Mouse (Mus musculus) left cerebral cortex, postnatal 14 days (tissue): ENCODE data around the gene Acbd6. TPM values are rescaled to one million over a fixed set of nuclear protein-coding genes. Genes with fewer than 3 reads are reported as not detected.

Source experiments
- DNase-seq, 2 experiments: peaks; one replicate each; pipeline ENCODE4 v3.0.0; 2021 to 2022; ENCODE audit warnings: low spot score in 2 of 2, mixed read lengths in 1 of 2
- intact Hi-C: fragments of 180-260 bp; cut with DNase I; formaldehyde crosslinking; loops from one replicate; pipeline ENCODE4 v1.15.1; 2025
- long read RNA-seq, 2 experiments: library from polyadenylated mRNA; stranded (forward); transcript quantifications; one replicate each; pipeline ENCODE4 v2.0.0; 2021
- total RNA-seq, 2 experiments: library from RNA; stranded (reverse); gene quantifications; 2 replicates each; pipeline ENCODE4 v1.2.3; 2021

The Acbd6 gene
- total RNA-seq = 100 to 1,000 TPM in 1 of 2 experiments, 10 to 100 TPM in 1; 97.5 to 105 TPM
- long read RNA-seq, experiment 1, full-length matches to known transcripts = 56 of 63 reads
- long read RNA-seq, experiment 1, partial matches to known transcripts = 1 of 63 reads
- long read RNA-seq, experiment 1, other reads (novel, unspliced or antisense) = 6 of 63 reads
- long read RNA-seq, experiment 2, full-length matches to known transcripts = 38 of 41 reads
- long read RNA-seq, experiment 2, partial matches to known transcripts = 2 of 41 reads
- long read RNA-seq, experiment 2, other reads (novel, unspliced or antisense) = 1 of 41 reads

DNA sequence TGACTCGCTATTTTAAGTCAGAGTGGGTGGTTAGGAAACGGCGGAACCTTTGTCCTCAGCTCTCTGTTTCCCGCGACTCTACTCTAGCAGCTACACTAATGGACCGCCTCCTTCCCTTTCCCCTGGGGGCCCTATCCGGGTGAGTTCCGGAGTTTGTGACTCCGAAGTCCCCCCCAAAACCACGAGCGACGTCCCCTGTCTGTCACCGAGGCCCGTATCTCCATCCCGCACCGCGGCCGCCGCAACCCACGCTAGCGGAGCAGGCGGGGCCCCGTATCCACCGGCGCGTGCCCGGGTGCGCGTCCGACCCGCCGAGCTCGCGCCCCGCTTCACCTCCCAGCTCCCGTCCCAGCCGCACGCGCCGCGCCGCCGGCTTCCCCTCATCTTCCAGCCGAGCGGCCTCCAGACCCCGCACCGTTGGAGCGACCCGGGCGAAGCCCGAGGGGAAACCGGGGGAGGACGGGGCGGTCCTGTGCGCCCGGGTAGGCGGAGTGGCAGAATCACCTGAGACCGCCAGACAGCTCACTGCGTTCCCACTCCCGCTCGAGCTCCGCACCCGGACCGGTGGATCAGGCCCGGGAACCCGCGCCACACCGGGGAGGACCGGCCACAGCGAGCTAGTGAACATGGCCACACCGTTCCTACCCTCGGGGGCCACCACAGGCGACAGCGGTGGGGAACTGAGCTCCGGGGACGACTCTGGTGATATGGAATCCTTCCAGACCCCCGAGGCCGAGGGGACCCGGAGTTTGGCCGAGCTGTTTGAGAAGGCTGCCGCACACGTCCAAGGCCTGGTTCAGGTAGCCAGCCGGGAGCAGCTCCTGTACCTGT, at the start of gene Acbd6:
Gene Acbd6, plus strand, starts transcription at position 109 of the 831 bp plus-strand sequence.
- DNase-seq = peak; percentile 82 to 88
- intact Hi-C loops = no loop called here

DNA sequence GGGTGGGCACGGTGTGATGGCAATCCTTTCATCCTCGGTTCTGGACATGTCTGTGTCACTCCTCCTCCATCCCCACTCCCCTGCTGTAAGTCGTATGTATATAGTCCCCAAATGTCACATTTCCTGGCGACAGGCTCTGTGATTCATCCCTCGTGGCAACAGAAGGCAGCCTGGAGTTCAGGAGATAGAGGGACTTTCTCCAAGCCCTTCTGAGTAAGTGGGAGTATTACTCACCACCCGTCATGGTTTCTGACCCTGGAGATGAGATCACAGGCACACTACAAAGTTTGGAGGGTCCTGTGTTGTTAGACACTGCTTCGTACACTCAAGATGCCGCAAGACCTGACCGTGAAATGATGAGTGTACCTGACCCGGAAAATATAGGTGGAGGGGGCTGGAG, 47.7 kb upstream of the Acbd6 start:
- DNase-seq = no peak
- intact Hi-C loops = no loop called here

DNA sequence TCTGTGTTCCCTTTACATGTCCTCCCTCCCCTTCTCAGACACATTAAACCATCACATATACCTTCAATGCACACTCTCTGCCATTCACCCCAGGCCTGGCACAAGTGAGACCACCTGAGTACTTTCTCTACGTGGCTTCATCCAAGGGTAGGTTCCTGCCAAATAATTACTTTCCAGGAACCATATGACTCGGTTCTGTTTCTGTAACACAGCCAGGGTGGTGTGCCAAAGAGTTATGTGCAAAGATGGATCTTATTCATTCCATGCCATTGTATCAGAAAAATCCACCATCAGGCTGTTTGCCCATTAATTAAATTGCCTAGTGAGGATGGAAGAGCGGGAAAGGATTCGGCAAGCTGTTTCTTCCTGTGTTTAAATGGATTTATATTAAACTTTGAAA, 42.1 kb upstream of the Acbd6 start:
- no peak for DNase-seq
- intact Hi-C loops = loop anchor here (5.0 kb wide), 1 partner anchor 224 kb away; no protein-coding TSS in a partner anchor

DNA sequence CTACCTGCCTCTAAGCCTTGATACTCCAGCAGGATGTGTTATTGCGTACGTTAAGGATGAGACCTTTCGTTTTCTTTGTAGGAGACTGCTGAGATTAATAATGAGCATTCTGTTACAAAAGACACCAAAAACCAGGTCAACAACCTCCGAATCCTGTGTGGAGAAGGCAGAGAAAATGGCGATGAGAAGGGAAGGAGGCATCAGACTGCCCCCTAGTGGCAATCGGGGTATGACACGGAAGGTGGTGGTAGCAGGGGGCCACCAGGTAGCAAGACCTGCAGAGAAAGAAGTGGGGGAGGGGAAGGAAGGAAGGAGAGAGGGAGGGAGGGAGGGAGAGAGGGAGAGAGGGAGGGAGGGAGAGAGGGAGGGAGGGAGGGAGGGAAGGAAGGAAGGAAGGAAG, 41.3 kb upstream of the Acbd6 start:
- intact Hi-C loops = loop anchor here (5.0 kb wide), 1 partner anchor 224 kb away; no protein-coding TSS in a partner anchor
- peak; percentile 56 to 64 for DNase-seq

DNA sequence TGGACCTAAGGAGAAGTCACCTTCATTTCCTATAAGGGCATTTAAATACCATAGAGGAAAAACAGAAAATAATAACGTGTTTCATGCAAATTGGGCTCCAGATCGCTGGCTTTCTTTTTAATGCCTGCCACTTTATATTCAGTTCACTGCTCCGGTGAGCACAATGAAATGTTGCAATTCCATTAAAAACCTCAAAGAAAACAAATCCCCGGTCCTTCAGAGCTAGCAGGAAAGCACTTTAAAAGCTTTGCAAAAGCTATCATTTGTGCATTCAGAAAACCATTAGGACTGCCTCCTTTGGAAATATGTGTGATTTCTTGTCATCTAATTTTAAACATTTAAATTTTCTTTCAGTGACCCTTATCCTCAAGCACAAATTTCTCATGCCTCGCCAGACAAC, 40.9 kb upstream of the Acbd6 start:
- intact Hi-C loops = loop anchor here (5.0 kb wide), 1 partner anchor 225 kb away; no protein-coding TSS in a partner anchor
- DNase-seq = no peak

DNA sequence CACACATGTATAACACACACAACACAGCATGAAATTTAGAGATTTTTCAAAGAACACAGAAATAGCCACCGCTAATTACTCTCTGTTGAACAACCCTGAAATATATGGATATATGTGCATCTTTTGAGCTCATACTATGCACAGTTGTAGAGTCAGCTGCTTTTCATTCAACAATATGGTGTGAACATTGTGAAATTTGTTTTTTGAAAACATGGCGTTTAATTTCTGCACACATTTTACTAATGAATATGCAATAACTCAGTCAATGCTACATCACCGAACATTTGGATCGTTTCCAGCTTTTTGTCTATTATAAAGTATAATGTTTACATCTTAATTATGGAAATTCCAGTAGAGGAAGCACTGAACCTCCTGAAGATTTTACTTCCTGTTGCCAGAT, 37.6 kb upstream of the Acbd6 start:
- intact Hi-C loops = no loop called here

DNA sequence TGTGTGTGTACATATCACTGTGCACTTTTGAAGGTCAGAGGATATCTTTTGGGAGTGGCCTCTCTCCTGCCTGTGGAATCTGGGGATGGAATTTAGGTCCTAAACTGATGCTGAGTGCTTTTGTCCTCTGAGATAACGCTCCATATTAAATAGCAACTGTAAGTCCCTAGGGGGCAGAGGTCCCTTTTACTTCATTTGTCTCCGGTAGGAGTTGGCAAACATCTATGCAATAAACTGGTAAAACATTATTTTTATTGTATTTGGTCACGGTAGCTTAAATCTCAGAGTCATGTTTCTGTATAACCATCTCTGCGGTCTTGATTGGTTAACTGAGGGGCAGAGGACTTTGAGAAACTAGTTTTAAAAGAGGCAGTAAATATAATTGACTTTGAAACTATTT, 35.4 kb upstream of the Acbd6 start:
- no peak for DNase-seq
- intact Hi-C loops = no loop called here

More for the DNA sequence above, 37.6 kb upstream of the Acbd6 start:
- no peak for DNase-seq

DNA sequence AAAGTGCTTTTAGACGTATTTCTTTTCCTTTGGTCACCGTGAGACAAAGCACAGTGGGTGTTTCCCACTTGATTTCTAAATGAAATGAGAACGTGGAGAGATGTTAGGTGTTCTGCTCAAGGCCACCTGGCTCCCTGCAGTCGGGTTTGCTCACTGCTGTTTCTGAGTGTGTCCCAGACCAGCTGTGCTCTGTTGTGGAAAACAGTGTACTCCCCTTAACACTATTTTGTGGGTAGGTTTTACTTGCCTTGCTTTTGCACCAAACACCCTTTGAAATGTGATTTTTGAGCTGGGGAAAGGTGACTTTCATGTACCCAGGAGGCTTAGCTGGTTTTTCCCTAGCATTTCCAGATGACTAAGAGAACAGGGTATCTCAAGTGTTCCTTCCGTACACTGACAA, 31.7 kb upstream of the Acbd6 start:
- intact Hi-C loops = no loop called here
- DNase-seq = no peak

DNA sequence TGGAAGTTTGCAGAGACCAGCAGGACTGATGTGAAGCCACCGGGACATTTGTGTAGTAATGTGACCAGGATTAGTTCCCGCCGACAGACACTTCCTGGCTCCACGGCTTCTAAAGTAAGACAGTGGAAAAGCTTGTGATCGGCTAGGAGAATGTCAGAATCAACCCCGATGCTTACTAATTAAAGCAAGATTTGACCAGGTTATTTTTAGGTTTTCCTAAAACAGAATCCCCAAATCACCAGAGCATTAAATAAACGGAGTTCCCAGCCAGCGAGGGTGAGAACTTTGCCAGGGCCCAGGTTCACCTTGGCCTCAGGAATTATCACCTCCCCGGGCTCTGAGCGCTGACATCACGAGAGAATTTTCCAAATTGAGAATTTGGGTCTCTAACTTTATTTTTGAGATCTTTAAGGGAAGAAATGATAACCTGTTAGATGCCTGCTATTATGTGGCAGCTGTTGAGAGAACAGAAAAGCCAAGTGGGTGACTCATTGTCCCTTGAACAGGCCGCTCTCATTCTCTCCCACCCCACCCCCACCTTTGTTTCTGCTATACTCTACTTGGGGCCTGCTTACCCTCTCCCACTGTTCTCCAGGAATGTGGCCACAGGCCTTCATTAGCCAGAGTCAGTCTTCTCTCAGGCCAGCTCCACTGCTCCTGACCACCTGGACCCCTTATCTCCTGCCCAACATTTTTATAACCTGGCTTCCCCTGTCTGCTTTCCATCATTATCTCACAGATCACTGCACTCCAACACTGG, 30.7 kb upstream of the Acbd6 start:
- intact Hi-C loops = no loop called here
- DNase-seq = no peak

DNA sequence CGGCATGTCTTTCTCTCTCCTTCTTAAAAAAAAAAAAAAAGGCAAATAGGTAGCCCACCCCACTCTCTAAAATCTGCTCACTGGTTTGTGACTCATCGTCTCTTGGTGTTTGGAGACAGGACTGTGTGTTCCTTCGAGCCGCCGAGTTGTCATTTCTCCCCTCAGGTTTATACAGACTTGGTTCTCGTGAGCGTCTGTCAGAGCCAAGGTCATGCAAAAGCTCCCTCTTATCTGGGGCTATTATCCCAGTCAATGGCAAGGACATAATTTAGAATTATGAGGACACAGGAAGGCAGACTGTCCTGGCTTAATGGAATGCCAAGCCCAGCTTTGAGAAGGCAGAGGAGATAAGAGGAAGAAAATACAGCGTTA, 30.1 kb upstream of the Acbd6 start:
- intact Hi-C loops = no loop called here
- no peak for DNase-seq

DNA sequence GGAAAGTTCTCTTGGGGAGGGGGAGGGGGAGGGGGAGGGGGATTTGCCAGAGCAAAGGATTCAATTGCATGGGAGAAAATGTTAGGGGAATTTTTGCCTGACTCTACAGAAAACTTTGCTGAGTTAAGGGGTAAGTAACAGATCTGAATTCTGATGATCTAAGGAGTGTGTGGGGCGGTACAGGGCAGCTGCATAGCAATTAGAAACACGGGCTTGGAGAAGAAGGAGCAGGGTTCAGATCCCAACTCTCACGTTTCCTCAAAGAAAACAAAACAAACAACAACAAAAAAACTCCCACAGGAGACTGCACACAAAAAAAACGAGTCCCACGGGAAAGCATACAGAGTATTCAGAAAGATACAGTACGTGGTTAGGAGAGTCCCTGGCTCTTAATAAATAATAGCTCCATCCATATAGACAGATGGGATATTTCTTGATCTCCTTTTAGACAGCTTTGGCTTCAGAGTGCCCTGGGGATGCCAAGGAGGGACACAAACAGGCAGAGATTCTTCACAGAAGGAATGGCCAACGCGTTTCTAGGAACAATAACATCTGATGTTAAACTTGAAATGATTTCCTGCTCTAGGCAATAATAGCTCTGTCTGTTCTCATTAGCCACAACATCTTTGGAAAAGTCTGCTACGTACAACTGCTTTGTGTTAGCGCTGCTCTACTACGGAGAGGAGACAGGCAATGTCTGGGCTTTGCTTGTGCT, 29.4 kb upstream of the Acbd6 start:
- intact Hi-C loops = no loop called here

DNA sequence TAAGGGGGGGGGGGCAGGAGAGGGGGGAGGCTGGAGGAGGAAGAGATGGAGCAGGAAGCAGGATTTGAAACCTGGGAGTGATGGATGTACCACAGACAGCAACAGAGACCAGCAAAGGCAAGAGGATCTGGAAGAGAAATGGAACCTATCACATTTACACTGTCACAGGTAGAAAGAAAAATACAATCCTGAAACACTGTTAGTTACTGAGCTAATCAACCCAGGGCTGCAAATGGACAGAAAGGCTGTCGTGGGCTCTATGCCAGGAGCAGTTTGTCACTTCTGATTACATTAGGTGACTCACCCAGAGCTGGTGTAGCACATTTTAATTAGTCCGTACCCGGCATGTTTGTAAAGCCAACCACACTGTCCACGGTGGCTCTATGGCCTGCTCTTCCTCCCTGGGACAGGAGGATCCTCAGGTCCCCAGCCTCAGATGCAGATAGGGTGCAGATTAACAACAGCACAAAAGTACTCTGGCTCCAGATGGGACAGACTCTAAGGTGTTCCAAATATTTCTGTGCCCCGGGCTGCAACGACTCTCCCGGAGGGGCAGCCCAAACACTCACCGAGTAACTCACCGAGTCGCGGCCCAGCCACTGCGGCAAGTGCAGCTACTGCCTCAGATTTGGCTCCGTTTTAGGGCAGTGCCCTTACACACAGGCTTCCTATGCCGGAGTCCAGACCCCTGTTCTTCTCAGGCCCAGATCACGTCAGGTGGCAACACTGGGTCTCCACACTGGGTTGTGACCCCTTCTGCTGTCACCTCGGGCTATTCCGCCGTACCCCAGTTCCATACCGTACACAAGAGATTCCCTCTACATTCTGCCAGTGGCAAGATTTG, 28.6 kb upstream of the Acbd6 start:
- intact Hi-C loops = no loop called here
- DNase-seq = no peak

More for the DNA sequence above, 29.4 kb upstream of the Acbd6 start:
- DNase-seq = no peak

DNA sequence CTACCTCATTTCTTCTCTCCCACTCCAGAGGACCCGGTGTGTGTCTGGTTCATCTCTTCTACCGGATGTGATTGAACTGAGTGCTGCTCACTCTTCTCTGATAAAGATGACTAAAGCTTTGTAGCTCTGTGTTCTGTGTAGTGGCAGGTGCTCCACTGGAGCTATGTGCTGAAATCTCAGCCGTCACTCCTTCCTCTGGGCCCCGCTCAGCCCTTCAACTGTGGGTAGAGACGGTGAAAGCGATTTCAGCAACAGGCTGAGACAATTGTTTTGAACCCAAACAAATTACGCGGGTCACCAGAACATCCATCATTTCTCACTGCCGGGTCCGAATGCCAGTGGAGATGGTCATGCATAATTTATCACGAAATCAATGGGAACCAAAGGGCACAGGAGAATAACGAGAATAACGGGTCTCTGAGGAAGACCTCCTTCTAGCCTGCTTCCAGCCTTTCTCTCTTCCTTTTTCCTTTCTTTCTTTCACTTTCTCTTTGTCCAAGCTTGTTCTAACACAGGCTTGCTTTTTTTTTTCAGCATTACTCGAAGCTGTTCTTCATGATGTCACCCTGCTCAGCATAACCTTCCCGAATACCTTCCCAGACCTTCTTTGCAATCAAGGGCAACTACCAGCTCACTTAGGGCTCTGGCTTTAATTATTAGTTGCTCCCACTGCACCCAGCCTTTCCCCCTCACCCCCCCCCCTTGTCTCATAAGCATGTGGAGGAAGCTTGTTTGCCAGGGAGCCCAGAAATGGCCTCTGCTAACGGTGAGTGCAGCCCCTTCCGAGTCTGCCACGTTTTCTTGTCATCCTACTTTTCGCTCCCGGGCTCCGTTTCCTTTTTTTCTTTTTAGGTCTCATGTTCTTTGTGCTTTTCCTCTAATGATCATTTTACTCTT, 27.1 kb upstream of the Acbd6 start:
- intact Hi-C loops = loop anchor here (10.0 kb wide), 2 partner anchors 116 to 496 kb away; partner anchors contain the start of gene Xpr1
- DNase-seq = no peak

DNA sequence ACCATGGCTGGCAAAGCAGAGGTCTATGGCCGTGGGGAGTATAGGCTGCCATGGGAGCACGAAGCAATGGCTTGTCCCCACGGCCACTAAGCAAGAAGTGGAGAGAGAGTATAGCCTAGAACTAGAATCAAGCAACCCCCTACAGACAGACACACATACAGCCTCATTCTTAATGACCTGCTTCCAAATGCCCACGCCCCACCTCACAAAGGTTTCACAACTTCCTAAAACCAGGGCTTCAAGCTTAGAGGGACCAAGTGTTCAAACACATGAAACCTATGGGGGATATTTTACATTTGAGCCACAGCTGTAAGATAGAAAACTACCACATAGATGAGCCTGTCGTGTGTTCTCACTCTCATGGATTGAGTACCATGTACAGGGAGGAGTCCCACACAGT, 25.5 kb upstream of the Acbd6 start:
- intact Hi-C loops = loop anchor here (10.0 kb wide), 2 partner anchors 118 to 498 kb away; partner anchors contain the start of gene Xpr1
- DNase-seq = no peak

DNA sequence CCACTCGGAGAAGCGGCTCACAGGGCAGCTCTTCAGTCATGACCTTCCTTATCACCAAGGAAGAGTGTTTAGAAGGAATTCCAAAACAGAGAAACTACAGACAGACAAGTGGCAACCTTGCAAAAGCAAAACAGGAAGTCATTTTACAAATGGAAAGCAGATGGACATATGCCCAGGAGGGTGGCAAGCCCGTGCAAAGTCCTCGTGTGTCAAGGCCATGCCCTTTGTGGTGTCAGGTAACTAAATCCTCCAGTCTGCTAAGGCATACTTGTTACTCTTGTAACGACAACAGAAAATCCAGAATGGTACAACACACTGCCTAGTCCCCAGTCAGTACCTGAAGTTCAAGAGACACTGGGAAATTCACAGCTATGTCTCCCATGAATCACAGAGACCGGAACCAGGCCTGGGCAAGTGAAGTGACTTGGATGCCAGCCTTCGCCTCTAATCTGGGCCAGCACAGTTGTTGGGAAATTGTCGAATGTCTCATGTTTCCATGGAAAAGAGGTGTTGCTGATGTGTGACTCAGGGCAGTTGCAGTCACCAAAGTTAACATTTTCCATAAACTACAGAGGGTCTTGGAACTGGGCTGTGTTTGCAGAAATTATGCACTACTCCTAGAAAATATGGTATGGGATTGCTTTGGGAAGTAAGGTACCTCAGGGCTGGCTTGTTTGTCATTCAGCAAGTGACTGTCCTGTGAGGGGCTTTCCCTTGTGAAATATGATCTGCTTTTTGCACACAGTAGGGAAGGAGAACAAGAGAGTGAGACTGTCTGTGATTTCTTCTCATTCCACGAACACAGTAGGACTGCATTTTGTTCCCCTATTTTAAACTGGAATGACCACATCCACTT, 24.9 kb upstream of the Acbd6 start:
- no peak for DNase-seq
- intact Hi-C loops = loop anchor here (10.0 kb wide), 2 partner anchors 118 to 498 kb away; partner anchors contain the start of gene Xpr1

DNA sequence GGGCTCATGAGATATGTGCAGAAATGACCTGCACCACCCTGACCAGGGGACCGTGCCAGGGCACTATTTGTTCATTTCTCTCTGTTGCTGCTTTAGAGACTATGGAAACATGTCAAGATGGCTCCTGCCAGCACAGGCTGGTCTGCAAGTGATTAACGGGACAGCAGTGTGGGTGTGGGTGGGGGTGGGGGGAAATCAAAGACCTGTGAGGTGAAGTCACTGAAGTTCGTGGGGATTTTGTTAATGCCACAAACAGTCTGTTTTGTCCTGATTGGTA, 24.3 kb upstream of the Acbd6 start:
- intact Hi-C loops = loop anchor here (10.0 kb wide), 2 partner anchors 119 to 499 kb away; partner anchors contain the start of gene Xpr1
- DNase-seq = no peak
